In the genomic region with DNA sequence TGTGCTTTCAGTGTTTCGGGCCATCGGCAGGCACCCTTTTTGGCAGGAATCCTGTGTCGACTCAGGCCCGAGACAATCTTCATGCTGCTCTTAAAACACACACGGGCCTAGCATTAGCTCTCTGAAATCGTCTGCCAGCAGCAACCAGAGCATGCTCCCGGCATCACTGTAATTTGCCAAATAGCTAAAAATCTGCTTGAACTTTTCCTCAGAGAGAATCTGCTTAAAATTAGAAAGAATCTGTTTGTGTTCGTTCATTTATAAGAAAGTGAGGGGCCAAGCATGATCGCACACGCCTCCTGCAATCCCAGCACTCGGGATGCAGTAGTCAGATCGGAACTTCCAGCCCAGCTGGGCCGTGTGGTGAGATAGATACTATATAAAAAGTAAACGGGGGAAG, we compare ENCODE assay signal across 16 mouse cellular contexts. TPM values are rescaled to one million over a fixed set of nuclear protein-coding genes. Genes with fewer than 3 reads are reported as not detected.
DNase-seq lines count a peak whose midpoint lies in the region; ATAC-seq and TF ChIP-seq lines count a peak whose summit lies in the region.
"Had no signal": no experiment of that assay in that cellular context is flagged by ENCODE, and none has a peak within 500 bp of the region (broad histone marks: within the 10 kb centered on the region; RNA-seq: fewer than 3 reads in every experiment).

No protein-coding gene starts in this region.

- H3K4me2 ChIP-seq in forebrain, embryonic 15.5 days (replicated peaks): no peak overlapping the region
- H3K4me2 ChIP-seq in myocyte (ENCODE audit: low read depth): peak overlapping the region; percentile 36
- H3K4me2 ChIP-seq: intestine, embryonic 15.5 days; liver, embryonic 12.5 days had no signal

- TF ChIP-seq POLR2A in ES-Bruce4 (IDR thresholded peaks at IDR 0.05; ENCODE audit: insufficient read depth, low read length) (no peak), myocyte (IDR thresholded peaks at IDR 0.05; ENCODE audit: insufficient read length, low read depth) (no peak)

- peak overlapping the region; percentile 22; the same call in 1 of the 2 replicates for H3K27ac ChIP-seq in forebrain, embryonic 10.5 days
- H3K27ac ChIP-seq in forebrain, embryonic 15.5 days (replicated peaks): no peak overlapping the region
- H3K27ac ChIP-seq in layer of hippocampus, adult 2 months: peak overlapping the region; percentile 43
- no peak overlapping the region for H3K27ac ChIP-seq in ES-Bruce4 (ENCODE audit: insufficient read depth, low read length)
- H3K27ac ChIP-seq: intestine, embryonic 15.5 days; liver, embryonic 12.5 days; macrophage had no signal

- H3K4me1 ChIP-seq in forebrain, embryonic 10.5 days: peaks cover 49% of the 10 kb centered on the region
- H3K4me1 ChIP-seq in forebrain, embryonic 15.5 days: peaks cover 13% of the 10 kb centered on the region
- H3K4me1 ChIP-seq in ES-Bruce4 (ENCODE audit: control insufficient read depth, insufficient read depth, low read length): peaks cover 6% of the 10 kb centered on the region
- H3K4me1 ChIP-seq: liver, embryonic 12.5 days had no signal

- H3K79me2 ChIP-seq in myocyte (ENCODE audit: control insufficient read depth, insufficient read depth): no peaks in the 10 kb centered on the region

- DNase-seq in forebrain, embryonic 10.5 days (ENCODE audit: extremely low spot score, low spot score): no peak
- no peak for DNase-seq in layer of hippocampus, adult 2 months (ENCODE audit: low spot score in 2 of 2)
- DNase-seq in layer of hippocampus, adult 8-10 months (ENCODE audit: low spot score in 2 of 2): no peak
- DNase-seq in kidney, adult 18-20 months: no peak
- no peak for DNase-seq in frontal cortex, adult 2 months (ENCODE audit: extremely low spot score in 1 of 2, low spot score in 1 of 2)
- DNase-seq: cerebellum, adult 2 months; heart, postnatal 14 days; kidney, postnatal 25 days had no signal

- ATAC-seq in forebrain, embryonic 15.5 days (replicated peaks): no peak
- ATAC-seq: intestine, embryonic 15.5 days; liver, embryonic 12.5 days had no signal

- no peak overlapping the region for H3K9ac ChIP-seq in forebrain, embryonic 15.5 days (replicated peaks)
- 0 out of 2 replicates have a peak overlapping the region, but pooled peaks have one; percentile 5 for H3K9ac ChIP-seq in ES-Bruce4 (ENCODE audit: low read depth, poor library complexity, severe bottlenecking)
- H3K9ac ChIP-seq: intestine, embryonic 15.5 days; liver, embryonic 12.5 days had no signal

- 65% methylated on average over 14 of the region's 14 CpGs for WGBS in forebrain, embryonic 10.5 days
- 38% methylated on average over 14 of the region's 14 CpGs for WGBS in forebrain, embryonic 15.5 days

- H3ac ChIP-seq in myocyte (ENCODE audit: control insufficient read depth, insufficient read length): no peak overlapping the region

- H3K9me3 ChIP-seq in forebrain, embryonic 10.5 days: no peaks in the 10 kb centered on the region
- H3K9me3 ChIP-seq in forebrain, embryonic 15.5 days: no peaks in the 10 kb centered on the region
- H3K9me3 ChIP-seq in ES-Bruce4 (replicated peaks; ENCODE audit: control insufficient read depth, insufficient read depth, low read length, poor library complexity, severe bottlenecking): no peaks in the 10 kb centered on the region
- H3K9me3 ChIP-seq: G1E; intestine, embryonic 15.5 days; liver, embryonic 12.5 days had no signal

- no peak for TF ChIP-seq EP300 in ES-Bruce4 (IDR thresholded peaks at IDR 0.05; ENCODE audit: insufficient read depth, low read depth, low read length)

- H3K4me3 ChIP-seq in forebrain, embryonic 10.5 days: no peak overlapping the region
- H3K4me3 ChIP-seq in forebrain, embryonic 15.5 days: no peak overlapping the region
- H3K4me3 ChIP-seq in layer of hippocampus, adult 2 months: no peak overlapping the region
- H3K4me3 ChIP-seq in ES-Bruce4 (ENCODE audit: low read depth, low read length): no peak overlapping the region
- H3K4me3 ChIP-seq in myocyte: no peak overlapping the region
- H3K4me3 ChIP-seq: intestine, embryonic 15.5 days; liver, embryonic 12.5 days had no signal

- no peak for TF ChIP-seq CTCF in layer of hippocampus, adult 2 months (conservative IDR thresholded peaks at IDR 0.05)
- no peak for TF ChIP-seq CTCF in ES-Bruce4 (IDR thresholded peaks at IDR 0.05; ENCODE audit: low read depth, low read length)

- no peaks in the 10 kb centered on the region for H3K36me3 ChIP-seq in forebrain, embryonic 10.5 days (replicated peaks)
- no peaks in the 10 kb centered on the region for H3K36me3 ChIP-seq in forebrain, embryonic 15.5 days
- H3K36me3 ChIP-seq in ES-Bruce4 (ENCODE audit: control insufficient read depth, insufficient read depth, low read length, poor library complexity, severe bottlenecking) (no peaks in the 10 kb centered on the region), myocyte (ENCODE audit: control insufficient read depth, insufficient read depth) (no peaks in the 10 kb centered on the region)
- H3K36me3 ChIP-seq: G1E; intestine, embryonic 15.5 days; liver, embryonic 12.5 days had no signal

- no peaks in the 10 kb centered on the region for H3K27me3 ChIP-seq in forebrain, embryonic 10.5 days (ENCODE audit: poor library complexity, severe bottlenecking)
- H3K27me3 ChIP-seq in forebrain, embryonic 15.5 days: no peaks in the 10 kb centered on the region
- H3K27me3 ChIP-seq in ES-Bruce4 (ENCODE audit: control insufficient read depth, insufficient read depth, low read length, poor library complexity, severe bottlenecking) (no peaks in the 10 kb centered on the region), myocyte (ENCODE audit: control insufficient read depth, insufficient read depth, insufficient read length) (no peaks in the 10 kb centered on the region)
- H3K27me3 ChIP-seq: intestine, embryonic 15.5 days; liver, embryonic 12.5 days had no signal

TF ChIP-seq in myocyte, 11 proteins besides CTCF, POLR2A, EP300 and RAD21:
- TF ChIP-seq MYOG (IDR thresholded peaks at IDR 0.05; ENCODE audit: control insufficient read depth in 1 of 3, insufficient read depth in 1 of 3, insufficient read length in 2 of 3, low read depth in 2 of 3) (no peak), POLR2AphosphoS2 (IDR thresholded peaks at IDR 0.05; ENCODE audit: insufficient read length, low read depth) (no peak), CEBPB (IDR thresholded peaks at IDR 0.05; ENCODE audit: insufficient read depth, poor library complexity, severe bottlenecking) (no peak), SRF (IDR thresholded peaks at IDR 0.05; ENCODE audit: control insufficient read depth, insufficient read length, low read depth) (no peak), MYOD1 (IDR thresholded peaks at IDR 0.05; ENCODE audit: control insufficient read depth in 1 of 3, insufficient read length in 2 of 3, low read depth in 2 of 3) (no peak), MAX (IDR thresholded peaks at IDR 0.05; ENCODE audit: low read depth) (no peak)

RNA-seq across cellular contexts. Expression of gene Lamc2, which starts 15.2 kb away (rescaled TPM):
- 1.4 and 1.8 TPM in 2 replicates for polyA plus RNA-seq in forebrain, embryonic 10.5 days (2016; fragmentation: Nextera tagmentation; extraction: Ambion mirVana)
- polyA plus RNA-seq in forebrain, embryonic 15.5 days (2015; fragmentation: Nextera tagmentation; extraction: Ambion mirVana): 1.2 and 1.3 TPM in 2 replicates
- 1 to 10 TPM; 1.6 to 3.2 TPM for total RNA-seq in layer of hippocampus, adult 2 months (2021)
- total RNA-seq in layer of hippocampus, adult 8-10 months (2022): 1 to 10 TPM; 2.3 to 4.6 (median 2.7) TPM
- polyA plus RNA-seq in ES-Bruce4 (2011; ENCODE audit: insufficient read depth, insufficient read length, low read depth, missing spikeins) (46.1 TPM in 2 replicates), myocyte (2012; fragmentation: generic; extraction: Trizol) (10.2 TPM)
- 3.2 and 4.9 TPM in 2 replicates for polyA plus RNA-seq in frontal cortex, adult 2 months (2012; rRNA removed)
- total RNA-seq: granulocyte monocyte progenitor cell, adult 5-6 weeks had no signal
- polyA plus RNA-seq: G1E, macrophage had no signal

Comparison
In these comparisons a context has a peak if more than half of its experiments do, and no peak if none do; other contexts are left out.
1. H3K27ac ChIP-seq: peak in forebrain, embryonic 10.5 days (single experiment) and layer of hippocampus, adult 2 months (single experiment); none in forebrain, embryonic 15.5 days (single experiment) and ES-Bruce4 (single experiment).